Comparison of ENCODE assay signal across 15 mouse cellular contexts in genomic region chr15:32275020-32275419, GRCm38 (mm10).
"Had no signal": no experiment of that assay in that cellular context is flagged by ENCODE, and none has a peak within 500 bp of the region (broad histone marks: within the 10 kb centered on the region; RNA-seq: fewer than 3 reads in every experiment).

No protein-coding gene starts in this region.

- H3K27me3 ChIP-seq: neural tube, embryonic 15.5 days; stomach, embryonic 15.5 days had no signal

- H3K27ac ChIP-seq: neural tube, embryonic 15.5 days; stomach, embryonic 15.5 days; stomach, postnatal 0 days had no signal

- H3K9ac ChIP-seq: neural tube, embryonic 15.5 days; stomach, embryonic 15.5 days had no signal

- H3K36me3 ChIP-seq: neural tube, embryonic 15.5 days; stomach, embryonic 15.5 days had no signal

- H3K9me3 ChIP-seq: neural tube, embryonic 15.5 days; stomach, embryonic 15.5 days had no signal

- H3K4me1 ChIP-seq: stomach, embryonic 15.5 days had no signal

- H3K4me3 ChIP-seq: neural tube, embryonic 15.5 days; stomach, embryonic 15.5 days had no signal

- H3K4me2 ChIP-seq: neural tube, embryonic 15.5 days; stomach, embryonic 15.5 days had no signal

- DNase-seq: retina, postnatal 1 day; right cerebral cortex, adult 18-20 months; right cerebral cortex, postnatal 14 days; right cerebral cortex, postnatal 25 days; right cerebral cortex, postnatal 4 days; spleen, adult 18-20 months; thymus, adult 18-20 months; thymus, adult 2 months; thymus, postnatal 14 days; thymus, postnatal 25 days; thymus, postnatal 36 days; thymus, postnatal 4 days had no signal
